Mouse (Mus musculus) MEL (cell line): ENCODE data around the gene Cdc42bpa. TPM values are rescaled to one million over a fixed set of nuclear protein-coding genes. Genes with fewer than 3 reads are reported as not detected.
"Not testable (repeated sequence)": the region's sequence is repeated elsewhere in the genome, so short reads cannot be mapped to it uniquely, and the experiment has no call there.

Experiments
- DNase-seq: peaks from one replicate; pipeline ENCODE4 v3.0.0; 2011; ENCODE audit warnings: low read depth, low spot score
- H3K27ac ChIP-seq: 2 replicates; pipeline ENCODE4 v1.5.1; 2012; ENCODE audit warnings: low read depth, mild to moderate bottlenecking, control low read depth, low read length, moderate library complexity; ENCODE audit not compliant: control insufficient read depth
- H3K27me3 ChIP-seq, 2 experiments: fragments of 150-350 bp in 1 of 2; sonication (generic) in 1 of 2; 2 replicates each; pipeline ENCODE4 v1.6.1; 2012; ENCODE audit warnings: low read length in 2 of 2, mild to moderate bottlenecking in 2 of 2, improper control_type of control experiment in 1 of 2, moderate library complexity in 1 of 2; ENCODE audit not compliant: insufficient read depth in 2 of 2, control insufficient read depth in 1 of 2
- H3K36me3 ChIP-seq, 2 experiments: 2 replicates each; pipeline ENCODE4 v1.6.1; 2012 to 2014; ENCODE audit warnings: low read length in 2 of 2, improper control_type of control experiment in 1 of 2, inconsistent platforms in 1 of 2, mild to moderate bottlenecking in 1 of 2; ENCODE audit not compliant: insufficient read depth in 2 of 2, control insufficient read depth in 1 of 2
- H3K4me1 ChIP-seq, 2 experiments: fragments of 150-350 bp in 1 of 2; sonication (generic) in 1 of 2; 2 replicates each; pipeline ENCODE4 v1.6.1; 2012; ENCODE audit warnings: low read length in 2 of 2, improper control_type of control experiment in 1 of 2, mild to moderate bottlenecking in 1 of 2; ENCODE audit not compliant: insufficient read depth in 2 of 2, control insufficient read depth in 1 of 2
- H3K4me3 ChIP-seq, 2 experiments: fragments of 150-350 bp in 1 of 2; sonication (generic) in 1 of 2; 2 replicates each; pipeline ENCODE4 v1.5.1; 2012; ENCODE audit warnings: low read depth in 2 of 2, low read length in 2 of 2, mild to moderate bottlenecking in 2 of 2, moderate library complexity in 2 of 2, control low read depth in 1 of 2, improper control_type of control experiment in 1 of 2; ENCODE audit not compliant: control insufficient read depth in 1 of 2, insufficient read depth in 1 of 2
- H3K79me2 ChIP-seq: 2 replicates; pipeline ENCODE4 v1.6.1; 2012; ENCODE audit warnings: mild to moderate bottlenecking, low read length, moderate library complexity; ENCODE audit not compliant: control insufficient read depth, poor library complexity, insufficient read depth
- H3K9ac ChIP-seq: 2 replicates; pipeline ENCODE4 v1.6.1; 2012; ENCODE audit warnings: low read depth, mild to moderate bottlenecking, control low read depth, low read length, moderate library complexity; ENCODE audit not compliant: control insufficient read depth, poor library complexity, severe bottlenecking
- H3K9me3 ChIP-seq: fragments of 150-350 bp; sonication (generic); replicated peaks from 2 replicates; pipeline ENCODE4 v1.6.1; 2012; ENCODE audit warnings: mild to moderate bottlenecking, low read length, improper control_type of control experiment, moderate library complexity; ENCODE audit not compliant: insufficient read depth
- CHD1 ChIP-seq: IDR thresholded peaks from 2 replicates; pipeline ENCODE4 v1.6.1; 2012; ENCODE audit warnings: low read depth, mild to moderate bottlenecking, inconsistent platforms, low read length, improper control_type of control experiment
- CHD2 ChIP-seq: IDR thresholded peaks from 2 replicates; pipeline ENCODE4 v1.6.1; 2011; ENCODE audit warnings: low read length, improper control_type of control experiment
- CTCF ChIP-seq, 3 experiments: IDR thresholded peaks in 2 of 3; conservative IDR thresholded peaks in 1 of 3; 2 replicates each; pipeline ENCODE4 v1.5.1; 2011 to 2012; ENCODE audit warnings: low read length in 3 of 3, low read depth in 2 of 3, mild to moderate bottlenecking in 2 of 3, improper control_type of control experiment in 1 of 3, inconsistent platforms in 1 of 3, mixed read lengths in 1 of 3, moderate library complexity in 1 of 3; ENCODE audit not compliant: control insufficient read depth in 1 of 3, insufficient read depth in 1 of 3, poor library complexity in 1 of 3, severe bottlenecking in 1 of 3
- E2F4 ChIP-seq: IDR thresholded peaks from 2 replicates; pipeline ENCODE4 v1.6.1; 2011; ENCODE audit warnings: low read depth, low read length, improper control_type of control experiment, borderline replicate concordance
- ELF1 ChIP-seq: IDR thresholded peaks from 2 replicates; pipeline ENCODE4 v1.6.1; 2014; ENCODE audit warnings: low read depth, mild to moderate bottlenecking, inconsistent platforms, low read length, improper control_type of control experiment, moderate library complexity
- GATA1 ChIP-seq: IDR thresholded peaks from 2 replicates; pipeline ENCODE4 v1.6.1; 2011; ENCODE audit warnings: low read depth, low read length, improper control_type of control experiment
- HCFC1 ChIP-seq: IDR thresholded peaks from 2 replicates; pipeline ENCODE4 v1.6.1; 2012; ENCODE audit warnings: low read depth, mild to moderate bottlenecking, inconsistent platforms, low read length, improper control_type of control experiment, moderate library complexity
- JUND ChIP-seq: IDR thresholded peaks from 2 replicates; pipeline ENCODE4 v1.6.1; 2011; ENCODE audit warnings: low read depth, mild to moderate bottlenecking, improper control_type of control experiment, low read length
- KAT2A ChIP-seq: conservative IDR thresholded peaks from 2 replicates; pipeline ENCODE4 v1.6.1; 2012; ENCODE audit warnings: low read depth, low read length, improper control_type of control experiment, inconsistent platforms
- MAX ChIP-seq: IDR thresholded peaks from 2 replicates; pipeline ENCODE4 v1.6.1; 2011; ENCODE audit warnings: low read length, improper control_type of control experiment
- MXI1 ChIP-seq: IDR thresholded peaks from 2 replicates; pipeline ENCODE4 v1.6.1; 2011; ENCODE audit warnings: mild to moderate bottlenecking, low read depth, low read length, improper control_type of control experiment
- MYB ChIP-seq: IDR thresholded peaks from 2 replicates; pipeline ENCODE4 v1.6.1; 2011; ENCODE audit warnings: mild to moderate bottlenecking, low read depth, low read length, improper control_type of control experiment
- NRF1 ChIP-seq: IDR thresholded peaks from 2 replicates; pipeline ENCODE4 v1.6.1; 2014; ENCODE audit warnings: low read depth, mild to moderate bottlenecking, inconsistent platforms, low read length, improper control_type of control experiment, moderate library complexity; ENCODE audit not compliant: poor library complexity, insufficient read depth, severe bottlenecking
- POLR2A ChIP-seq, 2 experiments: IDR thresholded peaks; 2 replicates each; pipeline ENCODE4 v1.6.1; 2011 to 2012; ENCODE audit warnings: low read length in 2 of 2, mild to moderate bottlenecking in 2 of 2, control low read depth in 1 of 2, improper control_type of control experiment in 1 of 2, low read depth in 1 of 2, moderate library complexity in 1 of 2; ENCODE audit not compliant: control insufficient read depth in 1 of 2, insufficient read depth in 1 of 2, poor library complexity in 1 of 2
- POLR2AphosphoS2 ChIP-seq: IDR thresholded peaks from 2 replicates; pipeline ENCODE4 v1.6.1; 2011; ENCODE audit warnings: low read length, improper control_type of control experiment
- RCOR1 ChIP-seq: IDR thresholded peaks from 2 replicates; pipeline ENCODE4 v1.6.1; 2012; ENCODE audit warnings: low read depth, mild to moderate bottlenecking, inconsistent platforms, low read length, improper control_type of control experiment
- UBTF ChIP-seq: IDR thresholded peaks from 2 replicates; pipeline ENCODE4 v1.6.1; 2012; ENCODE audit warnings: low read depth, mild to moderate bottlenecking, inconsistent platforms, low read length, improper control_type of control experiment, moderate library complexity, borderline replicate concordance; ENCODE audit not compliant: insufficient read depth
- USF1 ChIP-seq: IDR thresholded peaks from 2 replicates; pipeline ENCODE4 v1.6.1; 2014; ENCODE audit warnings: low read depth, mild to moderate bottlenecking, inconsistent platforms, low read length, improper control_type of control experiment, moderate library complexity
- ZKSCAN1 ChIP-seq: IDR thresholded peaks from 2 replicates; pipeline ENCODE4 v1.6.1; 2012; ENCODE audit warnings: low read depth, mild to moderate bottlenecking, inconsistent platforms, low read length, improper control_type of control experiment, moderate library complexity
- ZMIZ1 ChIP-seq: IDR thresholded peaks from 2 replicates; pipeline ENCODE4 v1.6.1; 2012; ENCODE audit warnings: low read depth, mild to moderate bottlenecking, inconsistent platforms, low read length, improper control_type of control experiment, moderate library complexity
- polyA plus RNA-seq, 2 experiments: library from polyadenylated mRNA; stranded (reverse) in 1 of 2; unstranded in 1 of 2; fragments of >175 nt in 1 of 2; fragments of >200 nt in 1 of 2; gene quantifications; 2 replicates each; pipeline versions ENCODE4 v1.2.1 to v1.2.4; 2012; ENCODE audit warnings: low replicate concordance in 2 of 2, low read depth in 1 of 2; ENCODE audit not compliant: insufficient read length in 2 of 2, insufficient read depth in 1 of 2, missing spikeins in 1 of 2
- total RNA-seq: library from RNA; depleted of rRNA; stranded (reverse); fragments of 300-350 nt; gene quantifications from 2 replicates; pipeline ENCODE4 v1.2.3, GENCODE M21; 2012

Gene Cdc42bpa
- total and polyA plus RNA-seq, 3 experiments, result 7.7 to 14.6 TPM; not detected in 1

DNA sequence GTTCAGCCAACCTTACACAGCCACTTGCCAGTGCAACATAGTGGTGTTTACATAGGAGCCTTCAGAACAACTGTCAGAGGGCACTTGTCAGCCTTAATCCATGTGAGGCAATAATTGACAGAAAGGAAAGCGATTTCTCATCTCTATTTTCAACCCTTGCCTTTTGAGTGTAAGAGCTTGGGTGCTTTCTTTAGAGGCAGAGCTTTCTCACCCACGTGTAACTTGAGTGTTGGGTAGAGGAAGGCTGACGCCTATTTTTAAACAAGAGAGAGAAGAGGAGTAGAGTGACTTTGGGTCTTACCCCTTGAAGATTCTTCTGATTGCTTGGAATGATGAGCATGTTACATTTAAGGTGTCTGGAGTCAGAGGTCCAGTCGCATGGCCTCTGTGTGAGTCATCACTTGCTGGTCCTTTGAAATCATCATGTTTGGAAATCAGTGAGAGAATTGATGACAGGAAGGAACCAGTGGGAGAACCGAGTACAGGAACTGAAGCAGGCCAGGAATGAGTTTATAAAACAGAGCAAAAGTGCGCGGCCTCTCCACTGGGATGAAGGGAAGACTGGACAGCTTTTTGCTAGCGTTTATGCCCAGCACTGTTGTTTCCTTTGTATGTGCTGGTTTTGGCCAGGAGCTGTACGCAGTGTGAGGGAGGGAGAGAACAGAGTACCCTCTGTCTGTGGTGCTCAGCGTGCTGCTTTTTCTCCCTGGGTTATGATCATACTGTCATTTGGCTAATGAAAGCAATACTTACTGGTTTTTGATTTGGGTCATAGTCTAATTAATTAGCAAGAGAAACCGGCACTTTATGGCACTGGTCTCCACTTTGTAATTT lies 61.4 kb downstream of the Cdc42bpa start:
- Histone ChIP-seq H3K4me3 (no peak overlapping the region), H3K27me3 (no peaks in the 10 kb centered on the region), H3K9me3 (no peaks in the 10 kb centered on the region), H3K79me2 (peaks cover 4% of the 10 kb centered on the region; the same call in 1 of the 2 replicates), H3K27ac (no peak overlapping the region), H3K36me3 (no peaks in the 10 kb centered on the region), H3K4me1 (no peaks in the 10 kb centered on the region), H3K9ac (no peak overlapping the region)
- TF ChIP-seq ZMIZ1 (no peak), ELF1 (no peak), ZKSCAN1 (no peak), POLR2A (IDR thresholded peaks at IDR 0.05; ENCODE audit: control insufficient read depth in 1 of 2, insufficient read depth in 1 of 2, low read depth in 1 of 2, low read length in 2 of 2, poor library complexity in 1 of 2) (no peak), CHD1 (no peak), JUND (no peak), MAX (no peak), HCFC1 (no peak), MYB (no peak), GATA1 (no peak), RCOR1 (no peak), CHD2 (no peak), MXI1 (no peak), NRF1 (no peak), KAT2A (no peak), USF1 (no peak), CTCF (IDR thresholded peaks at IDR 0.05 in 2 of 3, conservative IDR thresholded peaks at IDR 0.05 in 1 of 3; ENCODE audit: control insufficient read depth in 1 of 3, insufficient read depth in 1 of 3, low read depth in 2 of 3, low read length in 3 of 3, poor library complexity in 1 of 3, severe bottlenecking in 1 of 3) (no peak)
- DNase-seq, result no peak

DNA sequence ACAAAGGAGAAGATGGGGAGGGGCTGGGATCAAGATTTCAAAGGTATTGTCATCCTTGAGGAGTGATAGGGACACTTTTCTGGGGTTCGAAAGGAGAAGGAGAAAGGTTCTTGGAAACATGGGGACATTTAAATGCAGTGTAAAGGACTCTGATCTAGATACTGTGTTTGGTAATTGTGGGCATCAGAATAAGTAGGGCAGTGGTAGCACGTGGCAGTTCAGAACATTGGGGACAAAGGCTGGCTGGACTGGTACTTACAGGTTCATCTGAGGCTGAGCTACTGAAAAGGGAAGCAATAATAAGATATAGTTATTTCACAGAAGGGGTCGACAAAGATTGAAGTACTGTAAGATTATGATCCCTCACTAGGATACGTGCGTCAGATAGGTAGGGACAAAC lies 63.2 kb downstream of the Cdc42bpa start:
- H3K4me3 ChIP-seq, result no peak overlapping the region
- H3K27ac ChIP-seq, result no peak overlapping the region
- DNase-seq, result no peak
- no peaks in the 10 kb centered on the region for H3K9me3 ChIP-seq
- H3K27me3 ChIP-seq, result no peaks in the 10 kb centered on the region
- H3K79me2 ChIP-seq, result peaks cover 4% of the 10 kb centered on the region; the same call in 1 of the 2 replicates
- H3K36me3 ChIP-seq, result no peaks in the 10 kb centered on the region
- TF ChIP-seq POLR2AphosphoS2 (no peak), UBTF (no peak), E2F4 (no peak), ZMIZ1 (no peak), NRF1 (no peak), CHD1 (no peak)
- no peak overlapping the region for H3K9ac ChIP-seq
- no peaks in the 10 kb centered on the region for H3K4me1 ChIP-seq

DNA sequence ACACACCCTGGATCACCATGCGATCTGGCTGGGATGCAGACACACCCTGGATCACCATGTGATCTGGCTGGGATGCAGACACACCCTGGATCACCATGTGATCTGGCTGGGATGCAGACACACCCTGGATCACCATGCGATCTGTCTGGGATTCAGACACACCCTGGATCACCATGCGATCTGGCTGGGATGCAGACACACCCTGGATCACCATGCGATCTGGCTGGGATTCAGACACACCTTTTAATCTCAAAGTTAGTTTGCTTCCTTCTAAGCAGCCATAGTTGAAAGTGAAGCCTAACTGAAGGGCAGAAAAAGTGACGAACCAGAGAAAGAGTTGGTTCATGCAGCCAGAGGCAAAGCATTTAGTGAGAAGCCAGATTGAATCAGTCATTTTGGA lies 69.6 kb downstream of the Cdc42bpa start:
- not testable (repeated sequence) for H3K79me2 ChIP-seq, DNase-seq, H3K4me1 ChIP-seq, H3K9me3 ChIP-seq, H3K9ac ChIP-seq, H3K36me3 ChIP-seq, H3K4me3 ChIP-seq, H3K27me3 ChIP-seq
- peak overlapping the region; percentile 33; the same call in 1 of the 2 replicates for H3K27ac ChIP-seq
